Mouse (Mus musculus) heart, embryonic 12.5 days (tissue): ENCODE measurements at regions not wholly inside any gene's neighbourhood (a gene's known extent, or its start where the extent isn't known, plus 50 kb on each side); places are given as distances from the start of the nearest gene placed in this dataset.

Experiments
- ATAC-seq: fragments of 200-750 bp; cut with Nextera tagmentation; 2 replicates; pipeline ENCODE4 v1.8.0; 2017; ENCODE audit warnings: moderate TSS enrichment, moderate library complexity; ENCODE audit not compliant: insufficient number of reproducible peaks, low FRiP score
- H3K27ac ChIP-seq: fragments of 300-500 bp; sonication (generic); 2 replicates; pipeline ENCODE4 v1.5.1; 2016; ENCODE audit warnings: mild to moderate bottlenecking, moderate library complexity; ENCODE audit not compliant: poor library complexity, severe bottlenecking
- H3K27me3 ChIP-seq: fragments of 300-500 bp; sonication (generic); replicated peaks from 2 replicates; pipeline ENCODE4 v1.6.1; 2016; ENCODE audit warnings: mild to moderate bottlenecking, moderate library complexity
- H3K36me3 ChIP-seq: fragments of 300-500 bp; sonication (generic); 2 replicates; pipeline ENCODE4 v1.6.1; 2016; ENCODE audit warnings: mild to moderate bottlenecking, moderate library complexity
- H3K4me1 ChIP-seq: fragments of 300-500 bp; sonication (generic); replicated peaks from 2 replicates; pipeline ENCODE4 v1.6.1; 2016; ENCODE audit warnings: mild to moderate bottlenecking
- H3K4me2 ChIP-seq: fragments of 300-500 bp; sonication (generic); 2 replicates; pipeline ENCODE4 v1.6.1; 2016; ENCODE audit warnings: mild to moderate bottlenecking, moderate library complexity
- H3K4me3 ChIP-seq: fragments of 300-500 bp; sonication (generic); 2 replicates; pipeline ENCODE4 v1.5.1; 2016; ENCODE audit warnings: mild to moderate bottlenecking
- H3K9ac ChIP-seq: fragments of 300-500 bp; sonication (generic); 2 replicates; pipeline ENCODE4 v1.6.1; 2016; ENCODE audit warnings: mild to moderate bottlenecking, moderate library complexity
- H3K9me3 ChIP-seq: fragments of 300-500 bp; sonication (generic); replicated peaks from 2 replicates; pipeline ENCODE4 v1.6.1; 2016; ENCODE audit warnings: mild to moderate bottlenecking, moderate library complexity
- WGBS: fragments of 180-500 bp; shearing (Covaris S2); methylation state at CpG from one replicate; pipeline ENCODE4 v1.1.7; 2016; 5-methylcytosine and 5-hydroxymethylcytosine counted together

GRCm38 (mm10) chr17:54821059-54821458 lies 522.2 kb upstream of the Slc5a7 start:
- Histone ChIP-seq H3K27ac (no peak overlapping the region), H3K27me3 (no peaks in the 10 kb centered on the region), H3K4me2 (no peak overlapping the region), H3K4me3 (no peak overlapping the region), H3K9me3 (peaks cover 12% of the 10 kb centered on the region), H3K36me3 (no peaks in the 10 kb centered on the region), H3K9ac (no peak overlapping the region), H3K4me1 (no peaks in the 10 kb centered on the region)
- ATAC-seq, result no peak
- WGBS, result 87% methylated on average over 5 of the region's 5 CpGs

- Histone ChIP-seq H3K36me3 (no peaks in the 10 kb centered on the region), H3K9ac (no peak overlapping the region), H3K27ac (no peak overlapping the region), H3K4me3 (no peak overlapping the region), H3K4me1 (no peaks in the 10 kb centered on the region), H3K27me3 (no peaks in the 10 kb centered on the region), H3K4me2 (no peak overlapping the region), H3K9me3 (no peaks in the 10 kb centered on the region)
- WGBS, result 64% methylated on average over 1 of the region's 1 CpGs
- ATAC-seq, result no peak
These were observed 554.8 kb upstream of the Slc5a7 start for GRCm38 (mm10) chr17:54853631-54854030.

GRCm38 (mm10) chr17:54896198-54896597 lies 549.0 kb upstream of the St6gal2 start:
- Histone ChIP-seq H3K36me3 (no peaks in the 10 kb centered on the region), H3K9me3 (no peaks in the 10 kb centered on the region), H3K27ac (no peak overlapping the region), H3K4me1 (no peaks in the 10 kb centered on the region), H3K4me2 (no peak overlapping the region), H3K9ac (no peak overlapping the region), H3K4me3 (no peak overlapping the region), H3K27me3 (no peaks in the 10 kb centered on the region)
- WGBS, result 55% methylated on average over 4 of the region's 4 CpGs
- no peak for ATAC-seq

GRCm38 (mm10) chr17:54929181-54929715 lies 515.9 kb upstream of the St6gal2 start:
- no peak overlapping the region for H3K27ac ChIP-seq
- no peak overlapping the region for H3K4me3 ChIP-seq
- H3K9me3 ChIP-seq, result no peaks in the 10 kb centered on the region
- no peaks in the 10 kb centered on the region for H3K36me3 ChIP-seq
- H3K4me2 ChIP-seq, result no peak overlapping the region
- no peak overlapping the region for H3K9ac ChIP-seq
- no peak for ATAC-seq
- 67% methylated on average over 3 of the region's 3 CpGs for WGBS
- H3K27me3 ChIP-seq, result no peaks in the 10 kb centered on the region
- no peaks in the 10 kb centered on the region for H3K4me1 ChIP-seq

- no peak overlapping the region for H3K4me3 ChIP-seq
- H3K4me1 ChIP-seq, result peaks cover 11% of the 10 kb centered on the region; the same call in 1 of the 2 replicates
- no peak overlapping the region for H3K27ac ChIP-seq
- peak; percentile 89 for ATAC-seq
- H3K27me3 ChIP-seq, result no peaks in the 10 kb centered on the region
- no peak overlapping the region for H3K4me2 ChIP-seq
- H3K36me3 ChIP-seq, result no peaks in the 10 kb centered on the region
- WGBS, result 10% methylated on average over 3 of the region's 3 CpGs
- no peaks in the 10 kb centered on the region for H3K9me3 ChIP-seq
- H3K9ac ChIP-seq, result no peak overlapping the region
These were observed 501.7 kb upstream of the St6gal2 start for GRCm38 (mm10) chr17:54943380-54944047.

GRCm38 (mm10) chr17:54944288-54944931 lies 500.8 kb upstream of the St6gal2 start:
- Histone ChIP-seq H3K36me3 (no peaks in the 10 kb centered on the region), H3K9me3 (no peaks in the 10 kb centered on the region), H3K9ac (no peak overlapping the region), H3K4me3 (no peak overlapping the region), H3K27me3 (no peaks in the 10 kb centered on the region), H3K27ac (0 out of 2 replicates have a peak overlapping the region, but pooled peaks have one; percentile 12), H3K4me1 (peaks cover 11% of the 10 kb centered on the region; the same call in 1 of the 2 replicates), H3K4me2 (no peak overlapping the region)
- 69% methylated on average over 6 of the region's 6 CpGs for WGBS
- no peak for ATAC-seq
